ENCODE assay signal across 8 mouse cellular contexts in genomic region chr9:64960117-64960977, GRCm38 (mm10). TPM values are rescaled to one million over a fixed set of nuclear protein-coding genes. Genes with fewer than 3 reads are reported as not detected.
DNase-seq lines count a peak whose midpoint lies in the region; ATAC-seq lines count a peak whose summit lies in the region.

Gene Ints14 (plus strand): TSS chr9:64960905.

- peaks cover 34% of the 10 kb centered on the region for H3K36me3 ChIP-seq in heart, embryonic 13.5 days
- H3K36me3 ChIP-seq in liver, embryonic 12.5 days: peaks cover 32% of the 10 kb centered on the region
- peaks cover 15% of the 10 kb centered on the region for H3K36me3 ChIP-seq in stomach, embryonic 15.5 days

- H3K27ac ChIP-seq in brown adipose tissue, adult 24 weeks (replicated peaks; ENCODE audit: low read depth, low read length): peak within 1 kb of the TSS; percentile 87
- peak within 1 kb of the TSS; percentile 90 for H3K27ac ChIP-seq in heart, embryonic 13.5 days (replicated peaks)
- H3K27ac ChIP-seq in liver, embryonic 12.5 days: peak within 1 kb of the TSS; percentile 91
- peak within 1 kb of the TSS; percentile 91 for H3K27ac ChIP-seq in stomach, embryonic 15.5 days

- H3K9me3 ChIP-seq in heart, embryonic 13.5 days: no peaks in the 10 kb centered on the region
- H3K9me3 ChIP-seq in liver, embryonic 12.5 days (replicated peaks): no peaks in the 10 kb centered on the region
- H3K9me3 ChIP-seq in stomach, embryonic 15.5 days: no peaks in the 10 kb centered on the region

- peak within 1 kb of the TSS; percentile 87 for H3K4me2 ChIP-seq in heart, embryonic 13.5 days
- peak within 1 kb of the TSS; percentile 75 for H3K4me2 ChIP-seq in liver, embryonic 12.5 days
- peak within 1 kb of the TSS; percentile 64 for H3K4me2 ChIP-seq in stomach, embryonic 15.5 days

- DNase-seq in CD4-positive, CD25-positive, alpha-beta regulatory T cell, adult 2 months (ENCODE audit: low read depth, low spot score): peak; percentile 97
- DNase-seq in fat pad, adult 2 months (ENCODE audit: extremely low read depth, low read depth, low spot score): peak; percentile 33
- peak; percentile 98 for DNase-seq in kidney, postnatal 10 days
- DNase-seq in natural killer cell, adult 2 months (ENCODE audit: low spot score in 2 of 2): peak; percentile 93 to 96

- no peaks in the 10 kb centered on the region for H3K27me3 ChIP-seq in heart, embryonic 13.5 days (replicated peaks)
- no peaks in the 10 kb centered on the region for H3K27me3 ChIP-seq in liver, embryonic 12.5 days (replicated peaks)
- no peaks in the 10 kb centered on the region for H3K27me3 ChIP-seq in stomach, embryonic 15.5 days (replicated peaks)

- H3K4me1 ChIP-seq in brown adipose tissue, adult 24 weeks (ENCODE audit: control insufficient read depth, insufficient read depth, insufficient read length, low read length): no peaks in the 10 kb centered on the region; the same call in 1 of the 2 replicates
- H3K4me1 ChIP-seq in heart, embryonic 13.5 days: peaks cover 22% of the 10 kb centered on the region
- H3K4me1 ChIP-seq in liver, embryonic 12.5 days: peaks cover 38% of the 10 kb centered on the region
- H3K4me1 ChIP-seq in stomach, embryonic 15.5 days: peaks cover 5% of the 10 kb centered on the region

- peak within 1 kb of the TSS; percentile 92 for H3K9ac ChIP-seq in heart, embryonic 13.5 days
- H3K9ac ChIP-seq in liver, embryonic 12.5 days: peak within 1 kb of the TSS; percentile 86
- H3K9ac ChIP-seq in stomach, embryonic 15.5 days: peak within 1 kb of the TSS; percentile 88

- 4% methylated on average over 29 of the region's 29 CpGs for WGBS in heart, embryonic 13.5 days
- WGBS in liver, embryonic 12.5 days (ENCODE audit: insufficient replicate concordance): 10% methylated on average over 29 of the region's 29 CpGs
- whole genome bisulfite sequencing in stomach, embryonic 15.5 days: 3% methylated on average over 29 of the region's 29 CpGs

- H3K4me3 ChIP-seq in brown adipose tissue, adult 24 weeks (ENCODE audit: insufficient read depth, low read depth, low read length): peak within 1 kb of the TSS; percentile 97
- peak within 1 kb of the TSS; percentile 76 for H3K4me3 ChIP-seq in heart, embryonic 13.5 days
- peak within 1 kb of the TSS; percentile 79 for H3K4me3 ChIP-seq in liver, embryonic 12.5 days
- peak within 1 kb of the TSS; percentile 95 for H3K4me3 ChIP-seq in stomach, embryonic 15.5 days (replicated peaks)

- ATAC-seq in heart, embryonic 13.5 days (ENCODE audit: extremely low read depth, insufficient number of reproducible peaks, low FRiP score, low TSS enrichment): peak; percentile 95
- ATAC-seq in liver, embryonic 12.5 days: peak; percentile 94
- ATAC-seq in stomach, embryonic 15.5 days (ENCODE audit: insufficient read depth, low FRiP score, low read depth): peak; percentile 95

RNA-seq across cellular contexts. Expression of gene Ints14, which starts in this region (rescaled TPM):
- 14.5 and 21.2 TPM in 2 replicates for polyA plus RNA-seq in brown adipose tissue, adult 24 weeks (2012; ENCODE audit: insufficient read depth, insufficient read length, missing spikeins)
- 40.1 and 40.7 TPM in 2 replicates for polyA plus RNA-seq in heart, embryonic 13.5 days (2015; fragmentation: Nextera tagmentation; extraction: Ambion mirVana)
- polyA plus RNA-seq in liver, embryonic 12.5 days (2016; fragmentation: Nextera tagmentation; extraction: Ambion mirVana): 38.9 and 42.5 TPM in 2 replicates
- 41.5 and 50.0 TPM in 2 replicates for polyA plus RNA-seq in stomach, embryonic 15.5 days (2015; fragmentation: Nextera tagmentation; extraction: Ambion mirVana)

Comparison
In these comparisons a context has a peak if more than half of its experiments do, and no peak if none do; other contexts are left out.
1. Peak in every context shown above with its lines: DNase-seq, ATAC-seq, H3K4me3 ChIP-seq and H3K27ac ChIP-seq.
2. DNase-seq: peak in every context shown above with its lines; median percentile 98 in kidney, postnatal 10 days; 97 in CD4-positive, CD25-positive, alpha-beta regulatory T cell, adult 2 months; 94 in natural killer cell, adult 2 months; 33 in fat pad, adult 2 months.